Mouse (Mus musculus) R1 (cell line): ENCODE data around the gene Nek9.
"Not testable (repeated sequence)": the region's sequence is repeated elsewhere in the genome, so short reads cannot be mapped to it uniquely, and the experiment has no call there.

Experiments
- DNase-seq: peaks from one replicate; pipeline ENCODE4 v3.0.0-alpha.2; 2018; ENCODE audit warnings: low read depth, low spot score

Gene Nek9

GRCm38 (mm10) chr12:85289157-85290000 lies 49.8 kb downstream of the Nek9 start:
- DNase-seq: no peak

GRCm38 (mm10) chr12:85288486-85289156 lies 50.5 kb downstream of the Nek9 start, which contains the start of gene Zc2hc1c:
Gene Zc2hc1c, plus strand, starts transcription at chr12:85288591.
- DNase-seq: peak; percentile 96

GRCm38 (mm10) chr12:85287809-85288485 lies 51.2 kb downstream of the Nek9 start, which contains the start of gene Acyp1:
Gene Acyp1, minus strand, starts transcription at chr12:85288438.
- no peak for DNase-seq

- DNase-seq: peak; percentile 68
Measured at GRCm38 (mm10) chr12:85286941-85287340, 52.2 kb downstream of the Nek9 start.

- DNase-seq: no peak
Measured at GRCm38 (mm10) chr12:85284996-85285395, 54.2 kb downstream of the Nek9 start.

GRCm38 (mm10) chr12:85284331-85284730 lies 54.8 kb downstream of the Nek9 start:
- DNase-seq: no peak

GRCm38 (mm10) chr12:85281756-85282155 lies 57.4 kb downstream of the Nek9 start:
- not testable (repeated sequence) for DNase-seq

- peak; percentile 23 for DNase-seq
Measured at GRCm38 (mm10) chr12:85280845-85281651, 58.1 kb downstream of the Nek9 start.

GRCm38 (mm10) chr12:85280105-85280844 lies 58.9 kb downstream of the Nek9 start:
- DNase-seq: peak; percentile 98

- no peak for DNase-seq
Measured at GRCm38 (mm10) chr12:85279396-85280080, 59.6 kb downstream of the Nek9 start.

- no peak for DNase-seq
Measured at GRCm38 (mm10) chr12:85278919-85279318, 60.2 kb downstream of the Nek9 start.

GRCm38 (mm10) chr12:85276273-85276672 lies 62.9 kb downstream of the Nek9 start:
- no peak for DNase-seq

GRCm38 (mm10) chr12:85273508-85273907 lies 65.7 kb downstream of the Nek9 start:
- no peak for DNase-seq

GRCm38 (mm10) chr12:85271843-85272206 lies 67.3 kb downstream of the Nek9 start:
- DNase-seq: peak; percentile 95

- peak; percentile 82 for DNase-seq
Measured at GRCm38 (mm10) chr12:85271132-85271842, 67.9 kb downstream of the Nek9 start.

GRCm38 (mm10) chr12:85270319-85270718 lies 68.8 kb downstream of the Nek9 start, which contains the start of gene Mlh3:
Gene Mlh3, minus strand, starts transcription at chr12:85270599.
- peak; percentile 93 for DNase-seq

- no peak for DNase-seq
Measured at GRCm38 (mm10) chr12:85269821-85270220, 69.3 kb downstream of the Nek9 start.

GRCm38 (mm10) chr12:85266248-85266647 lies 72.9 kb downstream of the Nek9 start:
- no peak for DNase-seq

GRCm38 (mm10) chr12:85264940-85265339 lies 74.2 kb downstream of the Nek9 start:
- DNase-seq: no peak
